ENCODE assay signal across 22 mouse cellular contexts in genomic region chr13:60545999-60546733, GRCm38 (mm10).
"Had no signal": no experiment of that assay in that cellular context is flagged by ENCODE, and none has a peak within 500 bp of the region (broad histone marks: within the 10 kb centered on the region; RNA-seq: fewer than 3 reads in every experiment).

No protein-coding gene starts in this region.

- H3K4me1 ChIP-seq: heart, embryonic 13.5 days; heart, embryonic 15.5 days; hindbrain, embryonic 15.5 days; limb, embryonic 15.5 days had no signal

- H3K27ac ChIP-seq: heart, adult 2 months; heart, embryonic 13.5 days; heart, embryonic 15.5 days; hindbrain, embryonic 15.5 days; kidney, embryonic 15.5 days; kidney, postnatal 0 days; limb, embryonic 13.5 days; limb, embryonic 15.5 days had no signal

- H3K27me3 ChIP-seq: heart, embryonic 13.5 days; heart, embryonic 15.5 days; hindbrain, embryonic 15.5 days; kidney, embryonic 15.5 days; limb, embryonic 15.5 days had no signal

- H3K9ac ChIP-seq: heart, embryonic 13.5 days; heart, embryonic 15.5 days; hindbrain, embryonic 15.5 days; kidney, embryonic 15.5 days; limb, embryonic 13.5 days; limb, embryonic 15.5 days had no signal

- DNase-seq: gastrocnemius, postnatal 36 days; heart, adult 11 months; heart, adult 2 months; heart, postnatal 14 days; heart, postnatal 36 days; kidney, adult 11 months; kidney, adult 2 months; kidney, adult 9 months; kidney, postnatal 14 days; kidney, postnatal 36 days; layer of hippocampus, adult 9-11 months; layer of hippocampus, postnatal 36 days had no signal

- H3K4me2 ChIP-seq: heart, embryonic 11.5 days; heart, embryonic 13.5 days; heart, embryonic 15.5 days; hindbrain, embryonic 15.5 days; kidney, embryonic 15.5 days; limb, embryonic 13.5 days; limb, embryonic 15.5 days had no signal

- H3K36me3 ChIP-seq: heart, embryonic 13.5 days; heart, embryonic 15.5 days; hindbrain, embryonic 15.5 days; kidney, embryonic 15.5 days; limb, embryonic 13.5 days; limb, embryonic 15.5 days had no signal

- ATAC-seq: forebrain, embryonic 16.5 days; intestine, embryonic 16.5 days had no signal

- H3K4me3 ChIP-seq: heart, adult 2 months; heart, embryonic 13.5 days; heart, embryonic 15.5 days; hindbrain, embryonic 15.5 days; kidney, embryonic 15.5 days; limb, embryonic 13.5 days; limb, embryonic 15.5 days had no signal

- H3K9me3 ChIP-seq: heart, embryonic 13.5 days; heart, embryonic 15.5 days; hindbrain, embryonic 15.5 days; kidney, embryonic 15.5 days; limb, embryonic 13.5 days; limb, embryonic 15.5 days had no signal
